ENCODE assay signal across 7 mouse cellular contexts in genomic region chr3:95992990-95993603, GRCm38 (mm10). TPM values are rescaled to one million over a fixed set of nuclear protein-coding genes. Genes with fewer than 3 reads are reported as not detected.
DNase-seq lines count a peak whose midpoint lies in the region; ATAC-seq and TF ChIP-seq lines count a peak whose summit lies in the region.

No protein-coding gene starts in this region.

- 48% methylated on average over 5 of the region's 5 CpGs for WGBS in embryonic facial prominence, embryonic 12.5 days
- WGBS in hindbrain, embryonic 13.5 days = 27% methylated on average over 5 of the region's 5 CpGs
- WGBS in lung, postnatal 0 days = 30% methylated on average over 5 of the region's 5 CpGs

- H3K36me3 ChIP-seq in embryonic facial prominence, embryonic 12.5 days = peaks cover 48% of the 10 kb centered on the region
- peaks cover 41% of the 10 kb centered on the region for H3K36me3 ChIP-seq in hindbrain, embryonic 13.5 days
- no peaks in the 10 kb centered on the region for H3K36me3 ChIP-seq in lung, postnatal 0 days (ENCODE audit: insufficient read depth, low read length)

- peak overlapping the region; percentile 99; the same call in 1 of the 2 replicates for H3K9ac ChIP-seq in embryonic facial prominence, embryonic 12.5 days
- H3K9ac ChIP-seq in hindbrain, embryonic 13.5 days = peak overlapping the region; percentile 98
- no peak overlapping the region for H3K9ac ChIP-seq in lung, postnatal 0 days (replicated peaks; ENCODE audit: low read depth)

- ATAC-seq in embryonic facial prominence, embryonic 12.5 days (ENCODE audit: insufficient number of reproducible peaks, insufficient read depth, low FRiP score, low TSS enrichment) = no peak
- ATAC-seq in hindbrain, embryonic 13.5 days (ENCODE audit: low FRiP score) = no peak
- peak; percentile 19 for ATAC-seq in lung, postnatal 0 days
- no peak for ATAC-seq in CD4-positive, CD25-positive, alpha-beta regulatory T cell, adult 4 months

- peak; percentile 31; the same call in 1 of the 2 replicates for TF ChIP-seq EP300 in lung, postnatal 0 days (IDR thresholded peaks at IDR 0.05)

- peak overlapping the region; percentile 69 for H3K27ac ChIP-seq in embryonic facial prominence, embryonic 12.5 days
- H3K27ac ChIP-seq in hindbrain, embryonic 13.5 days = peak overlapping the region; percentile 99
- H3K27ac ChIP-seq in lung, postnatal 0 days (ENCODE audit: low read length) = peak overlapping the region; percentile 94

- TF ChIP-seq POLR2A in brain, embryonic 14.5 days (IDR thresholded peaks at IDR 0.05; ENCODE audit: borderline replicate concordance, extremely low read depth, insufficient read depth, insufficient read length, poor library complexity, severe bottlenecking) = no peak

- H3K9me3 ChIP-seq in embryonic facial prominence, embryonic 12.5 days = no peaks in the 10 kb centered on the region
- no peaks in the 10 kb centered on the region for H3K9me3 ChIP-seq in hindbrain, embryonic 13.5 days
- H3K9me3 ChIP-seq in lung, postnatal 0 days (ENCODE audit: low read length) = no peaks in the 10 kb centered on the region

- peaks cover 38% of the 10 kb centered on the region for H3K4me1 ChIP-seq in embryonic facial prominence, embryonic 12.5 days
- H3K4me1 ChIP-seq in hindbrain, embryonic 13.5 days (replicated peaks) = peaks cover 63% of the 10 kb centered on the region
- peaks cover 14% of the 10 kb centered on the region; the same call in 1 of the 2 replicates for H3K4me1 ChIP-seq in lung, postnatal 0 days (ENCODE audit: insufficient read depth, low read depth, low read length)

- peak overlapping the region; percentile 86 for H3K4me2 ChIP-seq in embryonic facial prominence, embryonic 12.5 days (replicated peaks)
- H3K4me2 ChIP-seq in hindbrain, embryonic 13.5 days = peak overlapping the region; percentile 94
- peak overlapping the region; percentile 92 for H3K4me2 ChIP-seq in lung, postnatal 0 days (replicated peaks; ENCODE audit: low read depth, low read length)

- TF ChIP-seq CTCF in brain, embryonic 14.5 days (IDR thresholded peaks at IDR 0.05; ENCODE audit: borderline replicate concordance, extremely low read depth, insufficient read depth, insufficient read length) = no peak
- TF ChIP-seq CTCF in lung, postnatal 0 days (IDR thresholded peaks at IDR 0.05) = no peak

- DNase-seq in brain, embryonic 14.5 days (ENCODE audit: low read depth) = peak; percentile 16
- DNase-seq in lung, postnatal 0 days (ENCODE audit: low spot score) = peak; percentile 46
- no peak for DNase-seq in layer of hippocampus, postnatal 36 days
- DNase-seq in natural killer cell, adult 2 months (ENCODE audit: low spot score in 2 of 2) = no peak

- H3K4me3 ChIP-seq in embryonic facial prominence, embryonic 12.5 days = peak overlapping the region; percentile 76
- peak overlapping the region; percentile 77 for H3K4me3 ChIP-seq in hindbrain, embryonic 13.5 days
- H3K4me3 ChIP-seq in lung, postnatal 0 days (ENCODE audit: low read depth, low read length) = no peak overlapping the region; the same call in 1 of the 2 replicates

- H3K27me3 ChIP-seq in embryonic facial prominence, embryonic 12.5 days = no peaks in the 10 kb centered on the region
- no peaks in the 10 kb centered on the region for H3K27me3 ChIP-seq in hindbrain, embryonic 13.5 days
- H3K27me3 ChIP-seq in lung, postnatal 0 days (replicated peaks; ENCODE audit: insufficient read depth, low read length) = no peaks in the 10 kb centered on the region

RNA-seq across cellular contexts. Expression of gene Plekho1, which starts 2.7 kb away (rescaled TPM):
- polyA plus RNA-seq in brain, embryonic 14.5 days (2012; rRNA removed) = 180 and 199 TPM in 2 replicates
- polyA plus RNA-seq in embryonic facial prominence, embryonic 12.5 days (2016; fragmentation: Nextera tagmentation; extraction: Ambion mirVana) = 71.9 and 85.9 TPM in 2 replicates
- polyA plus RNA-seq in hindbrain, embryonic 13.5 days (2015; fragmentation: Nextera tagmentation; extraction: Ambion mirVana) = 59.5 and 65.4 TPM in 2 replicates
- 53.5 and 55.4 TPM in 2 replicates for polyA plus RNA-seq in lung, postnatal 0 days (2015; fragmentation: Nextera tagmentation; extraction: Ambion mirVana)
- 10 to 100 TPM in 1 of 2 experiments, 1 to 10 TPM in 1; 9.8 to 10.1 TPM for polyA plus RNA-seq in CD4-positive, CD25-positive, alpha-beta regulatory T cell, adult 4 months (2017; shearing (Covaris generic))
- total RNA-seq in layer of hippocampus, postnatal 36 days (2021) = 10 to 100 TPM; 37.3 to 41.0 TPM

Comparison
In these comparisons a context has a peak if more than half of its experiments do, and no peak if none do; other contexts are left out.
1. DNase-seq: peak in brain, embryonic 14.5 days (single experiment) and lung, postnatal 0 days (single experiment); none in layer of hippocampus, postnatal 36 days (0 of 2) and natural killer cell, adult 2 months (0 of 2).
2. Peak in every context shown above with its lines, with median percentiles within 50 percentile points of each other: H3K27ac ChIP-seq and H3K4me2 ChIP-seq.